Mouse (Mus musculus) thymus, postnatal 10 days (tissue): ENCODE measurements at regions not wholly inside any gene's neighbourhood (a gene's known extent, or its start where the extent isn't known, plus 50 kb on each side); places are given as distances from the start of the nearest gene placed in this dataset.

Source experiments
- DNase-seq, 2 experiments: peaks; one replicate each; pipeline ENCODE4 v3.0.0; 2021; ENCODE audit warnings: low spot score in 2 of 2

DNA sequence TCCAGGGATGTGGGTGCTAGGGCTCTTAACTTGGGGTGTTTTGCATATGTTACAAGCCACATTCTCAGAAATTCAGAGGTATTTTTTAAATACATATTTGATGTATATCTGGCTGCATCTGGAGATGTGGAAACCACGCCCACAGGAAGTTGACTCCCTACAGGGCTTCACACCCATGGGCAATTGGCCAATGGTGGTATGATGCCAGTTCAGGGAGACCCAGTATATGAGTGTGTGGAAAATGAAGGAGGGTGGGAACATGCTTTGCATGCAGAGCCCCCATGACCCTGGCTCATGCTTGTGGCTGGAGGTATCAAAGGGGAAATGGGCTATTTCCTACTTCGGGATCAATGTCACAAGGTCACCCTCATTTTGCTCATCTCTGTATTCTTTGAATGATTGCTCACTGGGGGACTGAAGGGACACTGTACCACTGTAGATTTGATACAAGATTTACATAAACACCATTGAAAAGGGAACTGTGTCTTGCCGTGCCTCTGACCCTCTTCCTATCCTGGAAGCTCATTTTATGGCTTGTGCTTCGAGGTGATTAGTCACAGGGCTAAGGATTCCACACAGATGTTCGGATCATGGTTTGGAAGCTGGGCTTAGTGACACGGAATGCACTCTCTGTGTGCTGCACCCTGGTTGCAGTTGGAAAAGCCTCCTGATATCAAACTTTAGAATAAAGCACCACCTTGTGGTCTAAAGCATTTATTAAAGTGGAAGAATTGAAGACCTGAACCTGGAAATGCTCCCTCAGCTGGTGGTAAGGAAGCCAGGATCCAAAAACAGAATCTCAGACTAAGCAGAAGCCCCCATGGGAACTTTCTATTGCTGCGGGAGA, 56.8 kb upstream of the Edn1 start:
- peak in 1 of 2 experiments; percentile 27 for DNase-seq

GRCm38 (mm10) chr13:42245753-42246409, 55.4 kb upstream of the Edn1 start:
- DNase-seq, result peak in 1 of 2 experiments; percentile 10
